Mouse (Mus musculus) liver, embryonic 14.5 days (tissue): ENCODE measurements at regions not wholly inside any gene's neighbourhood (a gene's known extent, or its start where the extent isn't known, plus 50 kb on each side); places are given as distances from the start of the nearest gene placed in this dataset.

Experiments
- ATAC-seq: fragments of 200-750 bp; cut with Nextera tagmentation; 2 replicates; pipeline ENCODE4 v1.8.0; 2017; ENCODE audit warnings: moderate number of reproducible peaks, mild to moderate bottlenecking, moderate library complexity; ENCODE audit not compliant: insufficient read depth
- DNase-seq, 3 experiments: peaks; one replicate each; pipeline ENCODE4 v3.0.0-alpha.2; 2012 to 2013; ENCODE audit warnings: low read depth in 3 of 3, low spot score in 3 of 3
- H3K27ac ChIP-seq: fragments of 300-500 bp; sonication (generic); 2 replicates; pipeline ENCODE4 v1.5.1; 2014; ENCODE audit warnings: moderate library complexity, mild to moderate bottlenecking, control low read depth, inconsistent platforms
- H3K27me3 ChIP-seq: fragments of 300-500 bp; sonication (generic); 2 replicates; pipeline ENCODE4 v1.6.1; 2014; ENCODE audit warnings: mild to moderate bottlenecking, low read length, moderate library complexity; ENCODE audit not compliant: control insufficient read depth, insufficient read depth
- H3K36me3 ChIP-seq: fragments of 300-500 bp; sonication (generic); replicated peaks from 2 replicates; pipeline ENCODE4 v1.6.1; 2014; ENCODE audit warnings: low read depth; ENCODE audit not compliant: control insufficient read depth, insufficient read depth
- H3K4me1 ChIP-seq, 2 experiments: fragments of 200-500 bp in 1 of 2; fragments of 300-500 bp in 1 of 2; sonication (generic) in 1 of 2; replicated peaks; 2 replicates each; pipeline ENCODE4 v1.6.1; 2012 to 2014; ENCODE audit warnings: antibody characterized with exemption in 1 of 2, inconsistent platforms in 1 of 2, low read length in 1 of 2; ENCODE audit not compliant: control insufficient read depth in 2 of 2, insufficient read depth in 2 of 2
- H3K4me2 ChIP-seq: fragments of 300-500 bp; sonication (generic); 2 replicates; pipeline ENCODE4 v1.6.1; 2014; ENCODE audit warnings: low read depth, mild to moderate bottlenecking, control low read depth, moderate library complexity
- H3K4me3 ChIP-seq, 2 experiments: fragments of 200-500 bp in 1 of 2; fragments of 300-500 bp in 1 of 2; sonication (generic) in 1 of 2; 2 replicates each; pipeline ENCODE4 v1.5.1; 2012 to 2014; ENCODE audit warnings: low read depth in 2 of 2, low read length in 2 of 2, mild to moderate bottlenecking in 2 of 2, control low read depth in 1 of 2, inconsistent platforms in 1 of 2, moderate library complexity in 1 of 2; ENCODE audit not compliant: insufficient read depth in 1 of 2
- H3K9ac ChIP-seq: fragments of 300-500 bp; sonication (generic); replicated peaks from 2 replicates; pipeline ENCODE4 v1.6.1; 2014; ENCODE audit warnings: mild to moderate bottlenecking, control low read depth, moderate library complexity
- H3K9me3 ChIP-seq: fragments of 300-500 bp; sonication (generic); 2 replicates; pipeline ENCODE4 v1.6.1; 2016; ENCODE audit warnings: low read length, mixed read lengths; ENCODE audit not compliant: control insufficient read depth
- CTCF ChIP-seq: IDR thresholded peaks from 2 replicates; pipeline ENCODE4 v1.5.1; 2016; ENCODE audit warnings: antibody characterized with exemption, low read depth, control low read depth
- EP300 ChIP-seq: IDR thresholded peaks from 2 replicates; pipeline ENCODE4 v1.6.1; 2016; ENCODE audit warnings: antibody characterized with exemption, low read depth
- WGBS: fragments of 180-500 bp; shearing (Covaris S2); extraction: QIAGEN DNeasy Blood & Tissue Kit; methylation state at CpG from one replicate; pipeline ENCODE4 v1.1.7; 2014; ENCODE audit not compliant: insufficient replicate concordance; 5-methylcytosine and 5-hydroxymethylcytosine counted together

DNA sequence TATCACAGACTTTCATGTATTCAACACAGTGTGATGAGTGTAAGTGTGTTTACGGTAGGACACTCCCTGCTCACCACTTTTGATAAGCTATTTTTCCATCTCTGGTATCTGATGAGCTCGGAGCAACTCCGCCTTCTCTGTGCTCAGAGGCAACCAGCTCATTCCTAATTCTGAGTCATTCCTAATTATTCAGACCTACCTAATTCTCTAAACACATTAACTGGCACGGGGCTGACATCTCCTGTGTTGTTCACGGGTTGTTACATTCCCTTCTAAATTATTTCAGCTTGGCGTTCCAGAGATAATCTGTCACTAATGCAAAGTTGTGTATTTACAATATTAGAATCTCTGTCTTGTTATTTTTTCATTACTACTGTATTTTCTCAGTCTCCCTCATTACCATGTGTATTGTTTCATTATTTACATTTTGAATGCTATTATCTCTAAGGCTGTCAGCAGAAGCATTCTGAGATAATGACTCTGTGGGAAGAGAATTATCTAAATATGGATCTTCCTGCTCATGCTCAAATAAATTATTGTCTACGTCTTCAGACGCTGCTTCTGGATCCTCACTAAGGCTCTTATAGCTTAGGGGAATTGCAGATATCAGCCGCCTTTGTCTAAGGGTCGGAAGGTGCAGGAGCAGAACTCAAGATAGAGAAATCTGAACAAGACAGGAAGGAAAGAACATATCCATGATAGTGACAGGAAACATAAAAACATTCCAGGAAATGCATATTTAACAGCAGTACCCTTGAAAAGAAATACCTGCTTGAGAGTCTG, 209.2 kb upstream of the Tas2r134 start:
- no peak overlapping the region for H3K4me3 ChIP-seq
- TF ChIP-seq EP300 (no peak), CTCF (no peak)
- no peaks in the 10 kb centered on the region for H3K36me3 ChIP-seq
- H3K27me3 ChIP-seq, result no peaks in the 10 kb centered on the region
- no peak for DNase-seq
- H3K4me1 ChIP-seq, result no peaks in the 10 kb centered on the region
- H3K4me2 ChIP-seq, result no peak overlapping the region
- H3K9ac ChIP-seq, result no peak overlapping the region
- H3K27ac ChIP-seq, result no peak overlapping the region
- WGBS, result 60% methylated on average over 10 of the region's 10 CpGs
- H3K9me3 ChIP-seq, result no peaks in the 10 kb centered on the region
- ATAC-seq, result no peak

- Histone ChIP-seq H3K4me3 (no peak overlapping the region), H3K4me2 (no peak overlapping the region), H3K9ac (no peak overlapping the region), H3K36me3 (no peaks in the 10 kb centered on the region), H3K4me1 (no peaks in the 10 kb centered on the region), H3K27me3 (no peaks in the 10 kb centered on the region), H3K9me3 (no peaks in the 10 kb centered on the region), H3K27ac (no peak overlapping the region)
- ATAC-seq (no peak), DNase-seq (no peak)
- no peak for TF ChIP-seq EP300
- no peak for TF ChIP-seq CTCF
- WGBS, result 68% methylated on average over 9 of the region's 9 CpGs
Observed at GRCm38 (mm10) chr2:51388390-51388789, 238.9 kb upstream of the Tas2r134 start.

GRCm38 (mm10) chr2:51387136-51387535, 238.2 kb upstream of the Rnd3 start:
- no peaks in the 10 kb centered on the region for H3K36me3 ChIP-seq
- no peak for DNase-seq
- TF ChIP-seq CTCF, result no peak
- no peak for TF ChIP-seq EP300
- H3K27ac ChIP-seq, result no peak overlapping the region
- no peak overlapping the region for H3K4me3 ChIP-seq
- ATAC-seq, result no peak
- H3K4me2 ChIP-seq, result no peak overlapping the region
- no peaks in the 10 kb centered on the region for H3K9me3 ChIP-seq
- no peak overlapping the region for H3K9ac ChIP-seq
- H3K27me3 ChIP-seq, result no peaks in the 10 kb centered on the region
- H3K4me1 ChIP-seq, result no peaks in the 10 kb centered on the region
- 33% methylated on average over 1 of the region's 1 CpGs for WGBS

DNA sequence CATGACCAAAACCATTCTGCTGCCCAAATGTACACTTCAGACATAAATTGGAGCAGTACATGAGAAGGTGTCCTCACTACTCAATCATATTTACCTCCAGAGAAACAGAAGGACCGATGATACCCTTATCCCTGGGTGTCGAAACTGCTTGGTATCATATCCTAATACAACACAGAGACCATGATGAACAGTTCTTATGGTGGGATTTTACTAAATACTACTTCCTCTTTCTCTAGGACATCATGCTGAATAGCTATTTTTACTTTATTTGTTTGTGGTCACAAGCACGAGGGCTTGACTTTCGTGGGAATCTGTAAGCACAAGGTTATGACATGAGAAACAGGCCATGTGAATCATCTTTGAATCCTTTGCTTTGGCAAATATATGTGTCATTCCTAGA, 227.7 kb upstream of the Rnd3 start:
- DNase-seq (no peak), ATAC-seq (no peak)
- no peaks in the 10 kb centered on the region for H3K36me3 ChIP-seq
- TF ChIP-seq EP300, result no peak
- TF ChIP-seq CTCF, result no peak
- H3K27me3 ChIP-seq, result no peaks in the 10 kb centered on the region
- 31% methylated on average over 4 of the region's 4 CpGs for WGBS
- no peak overlapping the region for H3K4me2 ChIP-seq
- H3K27ac ChIP-seq, result no peak overlapping the region
- no peaks in the 10 kb centered on the region for H3K4me1 ChIP-seq
- H3K9ac ChIP-seq, result no peak overlapping the region
- H3K9me3 ChIP-seq, result no peaks in the 10 kb centered on the region
- H3K4me3 ChIP-seq, result no peak overlapping the region

DNA sequence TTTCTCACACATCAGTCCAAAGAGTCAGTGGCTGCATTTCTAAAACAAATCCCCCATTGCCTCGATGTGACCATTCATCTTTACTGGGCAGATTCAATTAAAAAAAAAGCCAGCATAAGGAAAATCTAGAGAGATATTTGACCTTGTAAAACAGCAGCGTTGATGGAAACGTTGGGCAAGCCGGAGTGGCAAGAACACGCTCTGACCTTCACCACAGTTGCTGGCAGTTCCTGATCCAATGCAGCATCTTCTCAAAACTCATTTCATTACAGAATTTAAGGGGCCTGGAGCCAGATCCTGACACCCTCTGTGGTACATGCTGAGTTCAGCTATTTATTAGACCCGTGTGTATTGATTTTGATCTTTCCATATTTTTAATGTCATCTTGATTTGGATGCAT, 225.7 kb upstream of the Rnd3 start:
- no peak for TF ChIP-seq CTCF
- TF ChIP-seq EP300, result no peak
- no peak for DNase-seq
- no peak overlapping the region for H3K9ac ChIP-seq
- no peak overlapping the region for H3K27ac ChIP-seq
- no peaks in the 10 kb centered on the region for H3K4me1 ChIP-seq
- H3K27me3 ChIP-seq, result no peaks in the 10 kb centered on the region
- no peaks in the 10 kb centered on the region for H3K9me3 ChIP-seq
- no peak overlapping the region for H3K4me2 ChIP-seq
- H3K36me3 ChIP-seq, result no peaks in the 10 kb centered on the region
- 66% methylated on average over 6 of the region's 6 CpGs for WGBS
- ATAC-seq, result no peak
- no peak overlapping the region for H3K4me3 ChIP-seq
